Mouse (Mus musculus): Measurements from ENCODE around the gene Chst8.

The Chst8 gene

DNA sequence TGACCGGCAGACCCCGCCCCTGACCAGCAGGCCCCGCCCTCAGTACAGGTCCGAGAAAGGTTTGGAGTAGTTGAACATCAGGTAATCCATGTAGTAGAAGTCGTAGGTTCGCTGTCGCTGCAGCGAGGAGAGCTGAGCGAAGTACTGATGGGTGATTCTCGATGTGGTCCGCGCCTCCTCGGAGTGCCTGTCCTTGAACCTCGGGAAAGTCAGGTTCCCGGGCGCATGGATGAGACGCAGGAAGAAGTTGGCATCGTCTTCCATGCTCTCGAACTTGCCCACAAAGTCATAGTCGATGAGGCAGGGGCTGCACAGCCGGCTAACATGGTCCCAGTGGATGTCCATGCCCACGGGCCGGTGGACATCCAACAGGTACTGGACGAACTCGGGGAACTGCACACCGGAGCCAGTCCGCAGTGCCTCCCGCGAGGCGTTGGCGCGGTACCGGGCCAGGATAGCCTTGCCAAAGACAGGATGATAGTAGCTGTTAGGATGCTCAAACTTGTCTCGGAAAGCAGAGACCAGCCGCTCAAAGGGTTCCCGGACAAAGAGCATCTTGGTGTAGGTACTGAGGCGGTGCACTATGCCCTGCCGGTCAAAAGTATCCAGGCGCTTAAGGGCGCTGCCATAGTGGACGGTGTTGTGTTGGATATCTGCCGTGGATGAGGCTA lies 137.3 kb downstream of the Chst8 start:
- in situ Hi-C loops (cut with MboI; ENCODE audit: unreplicated experiment in 2 of 2): loop anchor here (5.0 to 10.0 kb wide), 2 partner anchors 590 to 592 kb away; no protein-coding TSS in a partner anchor

DNA sequence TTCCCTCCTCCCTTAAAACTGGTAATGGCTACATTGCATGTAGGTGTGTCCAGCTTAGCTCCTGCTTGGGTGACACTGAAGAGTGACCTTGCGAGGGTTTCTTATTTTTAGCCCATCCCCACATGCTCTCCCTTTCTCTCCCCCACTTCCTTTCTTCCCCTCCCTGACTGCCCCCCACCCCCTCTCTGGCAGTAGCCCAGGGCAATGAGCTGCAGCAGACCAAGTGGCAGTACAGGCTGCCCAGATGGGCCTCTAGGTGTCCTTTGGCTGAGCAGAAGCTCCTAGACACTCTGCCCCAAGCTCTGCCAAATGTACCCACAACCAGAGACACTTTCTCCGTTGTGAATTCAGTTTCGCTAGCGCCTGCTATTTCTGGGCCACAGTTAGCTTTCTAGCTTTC lies 139.6 kb downstream of the Chst8 start:
- in situ Hi-C loops (cut with MboI; ENCODE audit: unreplicated experiment in 2 of 2): loop anchor here (5.0 to 25.0 kb wide), 4 partner anchors 266 to 886 kb away; partner anchors contain the start of gene Gm6096 (in 2 of the 2)

DNA sequence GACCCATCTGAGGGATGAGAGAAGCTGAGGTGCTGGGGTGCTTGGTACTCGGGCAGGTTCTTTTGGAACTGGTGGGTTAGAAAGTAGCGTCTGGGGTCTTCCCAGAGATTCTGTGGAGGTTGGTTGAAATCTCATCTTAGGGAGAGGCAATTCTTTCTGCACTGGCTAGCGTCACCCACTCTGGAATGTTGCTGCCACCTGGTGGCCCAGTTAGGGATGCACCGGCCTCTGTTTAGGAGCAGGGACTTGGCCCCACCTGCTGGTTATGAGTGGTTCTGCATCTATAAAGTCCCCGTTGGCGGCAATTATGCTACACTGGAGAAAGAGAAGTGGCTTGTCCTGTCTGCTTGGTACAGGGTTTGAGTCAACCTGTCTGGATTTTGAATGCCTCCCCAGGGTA lies 140.6 kb downstream of the Chst8 start:
- in situ Hi-C loops (cut with MboI; ENCODE audit: unreplicated experiment in 2 of 2): loop anchor here (5.0 to 25.0 kb wide), 4 partner anchors 265 to 885 kb away; partner anchors contain the start of gene Gm6096 (in 2 of the 2)

DNA sequence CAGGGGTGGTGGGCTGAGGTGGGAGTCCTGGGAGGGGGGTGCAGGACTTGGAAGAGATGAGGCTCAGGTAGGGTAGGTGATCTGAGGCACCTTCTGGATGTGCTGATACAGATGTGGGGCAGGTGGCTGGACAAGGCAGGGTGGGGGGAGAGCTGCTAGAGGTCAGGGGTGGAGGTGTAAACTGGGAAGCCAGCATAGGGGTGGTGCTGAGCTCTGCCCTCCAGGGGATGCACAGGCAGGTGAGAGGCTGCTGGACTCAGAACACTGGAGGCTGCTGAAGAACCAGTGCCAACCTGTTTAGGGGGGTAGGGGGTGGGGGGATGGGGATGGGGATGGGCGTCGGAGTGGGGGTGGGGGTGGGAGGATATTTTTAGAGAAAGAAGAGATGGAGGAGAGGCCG lies 141.7 kb downstream of the Chst8 start:
- in situ Hi-C loops (cut with MboI; ENCODE audit: unreplicated experiment in 2 of 2): loop anchor here (5.0 to 25.0 kb wide), 4 partner anchors 263 to 883 kb away; partner anchors contain the start of gene Gm6096 (in 2 of the 2)

DNA sequence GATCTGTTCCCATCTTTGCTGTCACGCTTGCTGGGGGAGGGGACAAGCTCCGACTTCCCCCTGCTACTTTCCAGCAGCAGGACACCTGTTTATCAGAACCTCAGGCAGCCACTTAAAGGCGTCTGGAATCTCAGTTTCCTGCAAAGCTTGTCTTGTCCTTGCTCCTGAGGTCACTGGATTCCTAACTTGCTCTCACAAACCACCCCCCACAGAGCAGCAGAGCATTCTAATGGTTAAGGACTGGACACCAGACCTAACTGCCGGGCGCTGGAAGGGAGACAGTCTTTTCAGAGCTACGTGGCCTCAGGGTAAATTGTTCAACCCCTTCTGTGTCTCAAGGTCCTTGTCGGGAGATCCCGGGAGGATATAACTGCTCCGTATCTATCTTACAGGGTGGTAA lies 143.2 kb downstream of the Chst8 start:
- in situ Hi-C loops (cut with MboI; ENCODE audit: unreplicated experiment in 2 of 2): loop anchor here (10.0 to 25.0 kb wide), 3 partner anchors 325 to 882 kb away; partner anchors contain the start of gene Gm6096 (in 2 of the 2)

DNA sequence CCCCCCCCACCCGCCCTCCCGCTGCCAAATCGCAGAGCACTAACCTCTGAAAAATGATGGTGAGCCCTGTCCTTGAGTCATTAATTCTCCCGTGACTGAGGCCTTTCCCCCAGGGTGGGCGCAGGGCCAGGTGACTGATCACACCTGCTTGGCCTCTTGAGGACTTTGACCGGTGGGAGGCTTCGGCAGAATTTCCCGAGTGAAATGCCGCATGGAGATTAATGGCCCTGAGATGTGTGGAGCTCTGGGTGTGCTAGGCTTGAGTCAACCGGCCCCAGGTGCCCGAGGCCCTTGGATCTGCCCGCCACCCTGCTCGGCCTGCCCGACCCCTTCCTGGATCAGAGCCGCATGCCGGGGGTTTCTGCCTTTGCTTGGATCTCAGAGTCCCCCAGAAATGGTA lies 144.6 kb downstream of the Chst8 start:
- in situ Hi-C loops (cut with MboI; ENCODE audit: unreplicated experiment in 2 of 2): loop anchor here (10.0 to 25.0 kb wide), 3 partner anchors 327 to 881 kb away; partner anchors contain the start of gene Gm6096 (in 2 of the 2)

DNA sequence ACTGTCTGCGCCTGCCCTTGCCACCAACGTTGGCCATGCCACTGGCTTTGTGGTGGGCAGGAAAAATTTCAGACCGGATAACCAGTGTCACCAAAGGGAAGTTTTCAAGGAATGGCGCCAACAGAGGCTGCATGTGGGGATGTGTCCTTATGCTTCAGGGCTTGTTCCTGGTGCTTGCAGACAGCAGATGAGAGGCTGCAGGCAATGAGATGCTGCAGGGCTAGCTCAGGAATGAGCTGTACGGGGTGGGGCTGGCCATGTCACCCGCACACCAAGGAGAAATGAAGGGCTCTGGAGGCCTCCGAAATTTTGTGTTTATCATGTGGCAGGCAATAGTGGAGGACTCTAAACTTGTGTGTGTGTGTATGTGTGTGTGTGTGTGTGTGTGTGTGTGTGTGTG lies 149.4 kb downstream of the Chst8 start:
- in situ Hi-C loops (cut with MboI; ENCODE audit: unreplicated experiment in 2 of 2): loop anchor here (10.0 to 25.0 kb wide), 3 partner anchors 332 to 876 kb away; partner anchors contain the start of gene Gm6096 (in 2 of the 2)

DNA sequence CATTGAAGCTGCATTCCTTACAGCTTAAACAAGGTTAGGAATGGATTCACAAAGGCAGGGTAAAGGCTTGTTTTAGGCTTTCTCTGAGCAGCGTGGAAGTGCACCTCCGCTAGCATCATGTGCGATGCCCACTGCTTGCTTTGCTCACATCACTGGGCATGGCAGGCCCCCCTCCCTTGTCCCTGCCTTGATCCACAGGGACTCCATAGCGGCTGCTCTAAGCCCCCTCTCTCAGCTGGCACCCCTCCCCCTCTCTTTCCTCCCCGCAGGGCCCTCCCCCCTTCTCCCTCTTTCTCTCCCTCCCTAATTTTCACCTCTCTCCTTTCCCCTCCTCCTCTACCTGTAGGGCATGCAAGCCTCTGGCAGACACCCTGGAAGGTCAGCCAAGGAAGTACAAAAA lies 150.3 kb downstream of the Chst8 start:
- in situ Hi-C loops (cut with MboI; ENCODE audit: unreplicated experiment in 2 of 2): loop anchor here (10.0 to 25.0 kb wide), 3 partner anchors 333 to 875 kb away; partner anchors contain the start of gene Gm6096 (in 2 of the 2)

DNA sequence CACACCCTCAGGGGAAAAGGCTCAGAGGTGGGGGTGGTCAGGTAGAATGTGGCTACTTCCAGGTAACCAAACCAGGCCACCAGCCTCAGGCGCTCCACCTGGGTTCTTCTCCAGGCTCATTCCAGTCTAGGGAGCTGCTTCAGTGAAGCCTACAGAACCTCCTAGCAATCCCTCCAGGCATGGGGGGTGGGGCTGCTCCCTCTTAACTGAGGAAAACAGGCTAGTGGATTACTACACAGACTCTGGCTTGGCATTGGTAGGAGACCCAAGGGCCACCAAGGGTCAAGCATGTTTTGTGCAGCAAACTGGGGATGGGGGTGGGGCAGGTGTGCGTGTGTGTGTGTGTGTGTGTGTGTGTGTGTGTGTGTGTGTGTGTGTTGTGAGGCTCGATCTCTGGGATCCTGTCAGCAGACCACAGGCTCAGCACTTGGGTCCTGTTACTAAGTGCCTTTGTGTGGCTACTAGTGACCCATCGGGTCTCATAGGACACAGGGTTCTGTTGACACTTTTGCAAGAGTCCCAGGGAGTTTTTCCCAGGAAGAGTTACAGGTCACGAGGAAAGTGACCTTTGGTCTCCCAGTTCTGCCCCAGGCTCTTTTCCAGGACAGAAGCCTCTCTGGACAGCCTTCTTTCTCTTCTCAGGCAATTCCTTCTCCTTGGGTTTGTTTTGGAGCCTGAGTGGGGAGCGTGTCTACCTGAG lies 153.0 kb downstream of the Chst8 start:
- in situ Hi-C loops (cut with MboI; ENCODE audit: unreplicated experiment in 2 of 2): loop anchor here (10.0 to 25.0 kb wide), 3 partner anchors 335 to 872 kb away; partner anchors contain the start of gene Gm6096 (in 2 of the 2)

DNA sequence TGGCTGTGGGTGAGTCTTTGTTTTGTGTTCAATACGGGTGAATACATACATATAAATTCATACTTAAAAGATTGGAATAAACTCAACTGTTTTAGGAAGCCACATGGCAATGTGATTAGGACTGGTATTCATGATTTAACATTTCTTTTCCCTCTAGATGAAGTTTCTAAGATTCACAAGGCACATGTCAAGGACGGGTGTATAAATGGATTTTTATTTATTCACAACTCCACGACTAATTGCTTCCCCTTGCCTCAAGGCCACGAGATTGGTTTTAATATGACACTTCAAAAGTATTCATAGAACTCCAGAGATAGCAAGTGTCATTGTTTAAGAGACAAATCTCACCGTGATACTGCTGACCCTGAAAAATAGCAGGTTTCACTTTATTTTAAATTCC lies 155.9 kb downstream of the Chst8 start, which contains the start of gene Kctd15:
TSS of gene Kctd15 (minus strand) at position 101 of the 400 bp plus-strand sequence.
- in situ Hi-C loops (cut with MboI; ENCODE audit: unreplicated experiment in 2 of 2): loop anchor here (25.0 kb wide), 2 partner anchors 394 to 869 kb away; partner anchors contain the start of gene Gm6096 (in 2 of the 2)

DNA sequence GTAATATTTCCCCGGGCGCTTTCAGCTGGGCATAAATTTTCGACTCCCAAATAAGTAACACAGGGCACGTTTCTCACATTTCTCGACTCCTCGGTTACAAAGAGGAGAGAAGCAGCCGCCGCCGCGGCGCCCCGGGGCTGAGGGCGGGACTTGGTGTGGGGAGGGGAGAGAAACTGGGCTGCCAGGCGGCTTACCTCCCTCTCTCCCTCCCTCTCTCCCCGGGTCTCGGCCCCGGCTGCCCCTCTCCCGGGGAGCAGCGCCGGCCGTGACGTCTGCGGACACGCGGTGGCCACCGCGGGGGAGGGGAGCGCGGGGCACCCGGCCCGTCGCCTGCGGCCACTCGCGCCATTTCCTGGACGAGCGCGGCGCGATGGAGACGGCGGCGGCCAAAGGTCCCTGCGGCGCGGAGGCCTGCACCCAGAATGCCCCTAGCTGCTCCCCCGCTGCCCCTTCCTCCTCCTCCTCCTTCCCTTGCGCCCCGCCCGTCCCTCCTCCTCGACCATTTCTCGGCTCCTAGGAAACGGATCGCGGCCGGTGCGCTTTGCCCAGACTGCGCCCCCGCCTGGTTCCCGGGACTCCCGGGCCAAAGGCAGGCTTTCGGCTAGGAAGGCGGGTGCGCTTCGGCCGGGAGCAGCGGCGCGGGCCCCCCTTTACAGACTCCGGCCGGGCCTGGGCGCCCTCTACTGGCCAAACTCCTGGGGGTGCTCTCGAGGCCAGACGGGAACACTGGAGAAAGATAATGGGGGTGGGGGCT lies 157.2 kb downstream of the Chst8 start:
- in situ Hi-C loops (cut with MboI; ENCODE audit: unreplicated experiment in 2 of 2): loop anchor here (25.0 kb wide), 2 partner anchors 393 to 868 kb away; partner anchors contain the start of gene Gm6096 (in 2 of the 2)

DNA sequence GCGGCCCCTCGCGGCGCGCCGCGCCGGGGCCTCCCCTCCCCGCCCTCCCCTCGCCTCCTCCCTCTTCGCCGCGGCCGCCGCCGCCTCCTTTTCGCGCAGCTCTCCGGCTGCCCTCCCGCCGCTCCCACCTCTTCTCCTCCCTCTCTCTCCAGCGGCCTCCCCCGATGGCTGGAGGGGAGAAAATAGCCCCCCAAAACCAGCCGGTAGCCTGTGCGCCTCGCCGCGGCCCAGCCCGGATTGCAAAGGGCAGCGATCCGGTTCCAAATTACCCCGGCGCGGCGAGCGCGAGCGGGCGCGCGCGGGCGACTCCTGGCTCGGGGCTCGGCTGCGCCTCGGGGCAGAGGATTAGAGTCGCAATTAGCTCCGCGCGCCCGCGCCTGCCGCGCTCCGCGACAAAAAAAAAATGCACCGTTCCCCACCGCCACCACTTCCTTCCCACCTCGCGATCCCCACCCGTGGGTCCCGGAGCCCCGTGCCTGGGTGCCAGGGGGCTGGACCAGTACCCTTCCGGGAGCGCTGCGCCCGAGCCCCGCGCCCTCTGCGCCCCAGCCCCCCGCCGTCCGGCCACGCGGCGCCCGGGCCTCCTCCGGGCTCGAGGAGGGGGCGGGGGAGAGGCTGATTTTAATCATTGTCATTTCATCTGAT lies 157.9 kb downstream of the Chst8 start:
- in situ Hi-C loops (cut with MboI; ENCODE audit: unreplicated experiment in 2 of 2): loop anchor here (25.0 kb wide), 2 partner anchors 392 to 867 kb away; partner anchors contain the start of gene Gm6096 (in 2 of the 2)

DNA sequence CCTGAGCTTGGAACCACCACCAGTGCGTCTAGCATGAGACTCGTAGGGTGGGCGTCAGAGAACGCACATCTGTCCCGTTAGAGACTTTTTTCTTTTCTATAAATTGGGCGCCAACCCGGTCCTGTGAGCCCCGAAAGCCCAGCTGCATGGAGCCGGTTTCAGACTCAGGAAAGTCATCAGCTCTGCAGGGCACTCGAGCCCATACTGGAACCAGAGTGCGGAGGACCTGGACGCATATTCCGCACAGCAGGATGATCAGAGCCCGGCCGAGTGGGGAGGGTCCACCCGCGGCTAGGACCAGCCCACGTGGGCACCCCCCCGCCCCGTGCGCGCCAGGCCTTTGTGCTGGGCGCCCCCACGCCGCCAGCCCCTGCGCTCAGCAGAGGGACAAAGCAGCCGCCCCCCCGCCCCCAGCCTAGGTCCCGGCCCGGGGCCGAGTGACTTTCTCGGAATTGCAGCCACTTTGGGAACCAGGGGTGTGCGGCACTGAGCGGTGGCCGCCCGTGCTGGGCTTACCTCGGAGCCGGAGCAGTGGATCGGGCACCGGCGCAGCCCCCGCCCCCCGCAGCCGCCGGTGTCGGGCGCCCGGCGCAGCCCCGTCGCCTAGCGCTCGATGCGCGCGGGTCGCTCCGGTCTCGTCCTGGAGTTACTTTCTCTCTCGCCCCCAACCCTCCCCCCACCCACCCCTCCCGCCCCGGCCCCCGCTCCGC lies 158.6 kb downstream of the Chst8 start:
- in situ Hi-C loops (cut with MboI; ENCODE audit: unreplicated experiment in 2 of 2): loop anchor here (25.0 kb wide), 2 partner anchors 392 to 867 kb away; partner anchors contain the start of gene Gm6096 (in 2 of the 2)

DNA sequence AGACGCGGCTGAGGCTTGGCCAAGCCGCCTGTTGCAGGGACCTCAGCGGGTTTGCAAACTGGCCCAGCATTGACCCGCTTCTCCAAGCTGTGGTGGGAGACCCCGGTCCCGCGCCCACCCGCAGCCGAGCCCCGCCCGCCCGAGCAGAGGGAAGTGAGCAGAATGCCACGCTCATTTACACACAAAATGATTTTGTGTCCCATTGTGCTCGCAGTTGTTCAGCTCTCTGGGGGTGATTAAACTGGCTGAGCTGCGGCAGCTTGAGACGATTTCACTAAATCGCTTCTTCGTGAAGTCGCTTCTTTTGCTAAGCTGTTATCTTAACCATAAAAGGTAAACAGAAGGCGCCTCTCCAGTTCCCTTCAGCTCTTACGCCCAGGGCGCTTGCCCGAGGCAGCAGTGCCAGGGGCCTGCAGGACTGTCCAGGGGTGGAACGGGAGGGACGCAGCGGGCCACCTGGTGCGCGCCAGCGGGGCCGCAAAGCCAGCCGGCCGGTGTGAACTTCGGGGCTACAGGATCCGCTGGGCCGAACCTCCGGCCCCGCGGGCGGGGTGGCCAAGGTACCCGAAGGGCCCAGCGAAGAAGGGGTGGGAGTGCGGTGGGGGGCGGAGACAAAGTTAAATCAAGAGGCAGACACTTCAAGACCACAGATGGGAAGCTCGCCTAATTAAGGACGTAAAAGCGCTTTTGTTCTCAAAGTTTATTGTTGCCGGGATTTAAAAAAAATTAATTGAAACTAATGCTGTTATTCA lies 159.6 kb downstream of the Chst8 start:
- in situ Hi-C loops (cut with MboI; ENCODE audit: unreplicated experiment in 2 of 2): loop anchor here (25.0 kb wide), 2 partner anchors 391 to 866 kb away; partner anchors contain the start of gene Gm6096 (in 2 of the 2)

DNA sequence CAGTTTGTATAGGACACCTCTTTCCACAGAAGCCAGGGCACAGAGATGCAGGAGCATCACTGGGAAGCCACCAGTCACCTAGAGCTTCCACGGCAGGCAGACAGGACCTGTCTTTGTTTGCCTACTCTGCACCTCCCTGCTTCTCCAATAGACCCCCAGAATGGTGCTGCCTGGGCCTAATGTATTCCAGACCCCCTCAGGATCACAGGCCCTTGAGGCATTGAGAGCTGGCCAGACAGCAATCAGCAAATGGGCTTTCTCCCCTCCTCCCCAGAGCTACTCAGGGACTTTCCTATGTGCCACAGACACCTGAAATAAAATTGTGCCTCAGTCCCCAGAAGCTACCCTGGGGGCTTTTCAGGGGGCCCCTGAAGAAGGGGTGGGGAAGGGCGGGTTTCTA lies 161.1 kb downstream of the Chst8 start:
- in situ Hi-C loops (cut with MboI; ENCODE audit: unreplicated experiment in 2 of 2): loop anchor here (25.0 kb wide), 2 partner anchors 389 to 864 kb away; partner anchors contain the start of gene Gm6096 (in 2 of the 2)

DNA sequence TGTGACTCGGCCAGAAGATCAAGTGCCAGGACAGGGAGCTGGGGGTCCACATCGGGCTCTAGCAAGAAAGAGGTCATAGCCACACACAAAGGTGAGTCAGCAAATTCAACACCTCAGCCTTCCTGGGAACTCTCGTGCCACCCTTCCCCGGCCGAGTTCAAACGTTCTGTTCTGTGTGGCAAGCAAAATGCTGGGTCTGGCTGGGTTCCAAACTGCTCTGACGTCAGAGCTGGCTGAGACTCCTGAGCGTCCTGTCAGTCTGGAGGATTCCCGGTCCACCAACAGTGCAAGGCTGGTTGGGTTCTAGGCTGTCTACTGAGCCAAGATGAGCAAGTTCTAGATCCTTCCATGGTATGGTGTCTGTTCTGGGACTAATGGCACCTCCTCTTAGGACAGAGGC lies 165.5 kb downstream of the Chst8 start:
- in situ Hi-C loops (cut with MboI; ENCODE audit: unreplicated experiment in 2 of 2): no loop called here

DNA sequence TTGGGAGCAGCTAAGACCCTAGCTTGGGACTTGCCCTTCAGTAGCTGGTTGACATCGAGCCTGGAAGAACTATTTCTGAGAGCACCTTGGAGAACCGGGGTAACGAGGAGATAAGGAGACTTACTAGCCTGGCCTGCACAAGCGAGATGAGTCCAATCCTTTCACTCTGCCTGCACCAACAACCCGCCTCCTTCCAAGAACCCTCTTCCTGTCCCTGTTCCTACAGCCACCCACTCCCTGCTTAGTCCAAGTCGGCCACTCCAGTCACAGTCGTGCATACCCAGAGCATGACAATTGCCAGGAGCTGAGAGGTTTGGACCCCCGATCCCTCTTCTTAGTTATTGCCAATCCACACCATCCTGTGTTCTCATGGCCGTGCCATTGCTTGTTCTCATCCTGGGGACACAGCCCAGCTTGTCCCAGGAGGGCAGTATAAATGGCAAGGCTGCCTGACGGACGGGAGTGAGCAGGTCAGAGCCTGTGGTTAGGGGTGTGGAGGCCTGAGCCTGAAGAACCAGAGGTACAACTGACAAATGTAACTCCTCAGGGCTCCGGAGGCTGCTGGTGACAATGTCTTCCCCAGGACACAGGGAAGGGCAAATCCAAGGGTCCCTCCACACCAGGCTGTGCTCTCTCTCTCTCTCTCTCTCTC lies 166.2 kb downstream of the Chst8 start:
- in situ Hi-C loops (cut with MboI; ENCODE audit: unreplicated experiment in 2 of 2): no loop called here

DNA sequence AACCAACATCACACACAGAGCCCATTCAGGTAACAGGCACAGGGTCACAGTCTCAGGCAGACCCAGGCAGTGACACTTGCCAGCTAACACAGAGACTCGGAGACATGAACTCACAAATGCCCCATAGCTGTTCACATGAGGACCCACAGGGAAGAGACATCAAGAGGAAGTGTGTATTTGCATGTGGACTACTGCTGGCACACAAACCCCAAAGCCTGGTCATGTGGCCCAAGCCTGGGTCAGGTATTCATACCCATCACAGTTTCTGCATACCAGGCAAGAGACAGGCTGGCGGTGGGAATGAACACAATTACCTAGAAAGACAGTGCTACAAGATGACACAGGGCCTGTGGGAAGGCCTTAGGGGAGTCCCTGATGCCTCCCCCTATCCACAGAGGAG lies 166.9 kb downstream of the Chst8 start:
- in situ Hi-C loops (cut with MboI; ENCODE audit: unreplicated experiment in 2 of 2): no loop called here

Measured in v-Abl transformed pro-B cells (cell line).